Mouse (Mus musculus): Measurements from ENCODE around the gene Plagl2. TPM values are rescaled to one million over a fixed set of nuclear protein-coding genes. Genes with fewer than 3 reads are reported as not detected.

Gene Plagl2
- 4.8 TPM for polyA plus RNA-seq (2014; fragmentation: Illumina TruSeq; extraction: RNeasy Lipid Tissue Mini Kit (QIAGEN cat#74804); ENCODE audit: insufficient read depth, low read depth, low replicate concordance)

DNA sequence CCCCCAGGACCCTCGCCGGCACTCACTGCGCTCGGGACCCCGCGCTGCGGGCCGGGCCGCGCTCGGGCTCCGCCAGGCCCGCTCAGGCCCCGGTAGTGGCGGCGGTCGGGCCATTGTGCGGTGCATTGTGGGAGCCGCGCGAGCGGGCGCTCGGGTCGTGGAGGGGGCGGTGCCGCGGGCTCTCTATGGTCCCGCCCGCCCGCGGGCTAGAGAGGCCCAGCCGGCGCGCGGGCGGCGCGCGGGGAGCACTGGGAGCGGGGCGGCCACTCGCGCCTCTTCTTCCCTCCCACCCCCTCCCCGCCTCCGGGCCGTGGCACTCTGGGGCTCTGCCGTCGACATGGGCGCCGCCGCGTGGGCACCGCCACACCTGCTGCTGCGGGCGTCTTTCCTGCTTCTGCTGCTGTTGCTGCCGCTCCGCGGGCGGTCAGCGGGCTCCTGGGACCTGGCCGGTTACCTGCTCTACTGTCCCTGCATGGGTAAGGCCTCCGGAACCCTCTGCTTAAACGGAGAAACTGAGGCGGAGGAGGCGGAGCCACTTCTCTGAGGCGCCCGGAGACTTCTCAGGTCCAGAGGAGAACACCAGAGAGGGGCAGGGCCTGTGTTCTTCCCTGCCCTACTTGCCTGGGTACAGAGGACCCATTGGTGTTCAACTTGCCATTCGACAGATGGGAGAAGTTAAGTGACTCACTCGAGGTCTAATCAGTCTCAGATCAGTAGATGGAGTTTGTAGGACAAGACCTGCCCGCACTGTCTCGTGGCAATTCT, at the start of gene Plagl2, which contains the start of gene Pofut1:
Plagl2 (minus strand) TSS at position 177 of the 765 bp plus-strand sequence.
Pofut1 (plus strand) TSS at position 284 of the 765 bp plus-strand sequence.

DNA sequence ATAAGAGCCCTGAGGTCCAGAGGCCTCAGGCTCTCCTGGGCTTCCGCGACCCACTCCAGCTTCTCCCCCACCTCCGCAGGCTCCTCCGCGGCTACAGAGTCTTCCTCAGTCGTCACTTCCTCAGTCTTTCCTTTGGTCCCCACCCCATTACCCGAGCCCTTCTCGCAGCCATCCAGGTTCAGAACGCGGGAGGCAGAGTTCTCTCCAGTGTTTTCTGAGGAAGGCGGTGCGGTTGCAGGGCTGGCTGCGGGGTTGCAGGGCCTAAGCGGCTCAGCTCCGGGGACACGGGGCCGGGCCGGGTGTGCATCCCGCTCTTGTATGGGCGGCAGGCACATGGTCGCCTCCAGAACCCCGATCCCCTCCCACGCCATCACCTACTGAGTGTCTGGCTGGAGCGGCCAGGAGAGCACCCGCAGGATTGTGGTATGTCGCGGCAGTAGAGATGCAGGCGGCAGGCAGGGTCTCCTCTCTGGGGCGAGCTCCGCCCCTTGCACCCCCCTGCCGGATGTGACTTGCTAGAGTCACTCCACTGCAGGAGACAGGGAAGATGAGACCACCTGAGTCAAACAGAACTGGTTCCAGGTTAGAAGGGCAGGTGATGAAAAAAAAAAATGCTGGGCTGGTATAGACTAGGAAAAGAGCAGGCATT, 16.2 kb downstream of the Plagl2 start, which contains the start of gene Tspyl3:
Tspyl3 (minus strand) TSS at position 496 of the 649 bp plus-strand sequence.

Other genes starting within 250 kb of the Plagl2 start
- 90.4 TPM for gene Pdrg1, start 226.0 kb downstream of the Plagl2 start, polyA plus RNA-seq (2014; fragmentation: Illumina TruSeq; extraction: RNeasy Lipid Tissue Mini Kit (QIAGEN cat#74804); ENCODE audit: insufficient read depth, low read depth, low replicate concordance)
- not detected for gene Xkr7, start 209.6 kb downstream of the Plagl2 start, polyA plus RNA-seq (2014; fragmentation: Illumina TruSeq; extraction: RNeasy Lipid Tissue Mini Kit (QIAGEN cat#74804); ENCODE audit: insufficient read depth, low read depth, low replicate concordance)
- 20.7 TPM for gene Ccm2l, start 175.5 kb downstream of the Plagl2 start, polyA plus RNA-seq (2014; fragmentation: Illumina TruSeq; extraction: RNeasy Lipid Tissue Mini Kit (QIAGEN cat#74804); ENCODE audit: insufficient read depth, low read depth, low replicate concordance)
- gene Hck, start 133.0 kb downstream of the Plagl2 start, polyA plus RNA-seq (2014; fragmentation: Illumina TruSeq; extraction: RNeasy Lipid Tissue Mini Kit (QIAGEN cat#74804); ENCODE audit: insufficient read depth, low read depth, low replicate concordance) = 34.3 TPM
- 20.0 TPM for gene Tm9sf4, start 80.1 kb downstream of the Plagl2 start, polyA plus RNA-seq (2014; fragmentation: Illumina TruSeq; extraction: RNeasy Lipid Tissue Mini Kit (QIAGEN cat#74804); ENCODE audit: insufficient read depth, low read depth, low replicate concordance)
- 3.5 TPM for gene Tspyl3, start 16.0 kb downstream of the Plagl2 start, polyA plus RNA-seq (2014; fragmentation: Illumina TruSeq; extraction: RNeasy Lipid Tissue Mini Kit (QIAGEN cat#74804); ENCODE audit: insufficient read depth, low read depth, low replicate concordance)
- 9.7 TPM for gene Pofut1, start 107 bp upstream of the Plagl2 start, polyA plus RNA-seq (2014; fragmentation: Illumina TruSeq; extraction: RNeasy Lipid Tissue Mini Kit (QIAGEN cat#74804); ENCODE audit: insufficient read depth, low read depth, low replicate concordance)
- 7.7 TPM for gene Kif3b, start 50.0 kb upstream of the Plagl2 start, polyA plus RNA-seq (2014; fragmentation: Illumina TruSeq; extraction: RNeasy Lipid Tissue Mini Kit (QIAGEN cat#74804); ENCODE audit: insufficient read depth, low read depth, low replicate concordance)
- 7.9 TPM for gene Asxl1, start 104.4 kb upstream of the Plagl2 start, polyA plus RNA-seq (2014; fragmentation: Illumina TruSeq; extraction: RNeasy Lipid Tissue Mini Kit (QIAGEN cat#74804); ENCODE audit: insufficient read depth, low read depth, low replicate concordance)

Measured in lung, adult 10 weeks (tissue).